Mouse (Mus musculus) hindbrain, embryonic 11.5 days (tissue): ENCODE results near the gene Prss23. TPM values are rescaled to one million over a fixed set of nuclear protein-coding genes. Genes with fewer than 3 reads are reported as not detected.

Experiments
- ATAC-seq: fragments of 200-750 bp; cut with Nextera tagmentation; 2 replicates; pipeline ENCODE4 v1.8.0; 2017; ENCODE audit warnings: mild to moderate bottlenecking, moderate TSS enrichment, moderate library complexity; ENCODE audit not compliant: low FRiP score
- DNase-seq: peaks from one replicate; pipeline ENCODE4 v3.0.0-alpha.2; 2015; ENCODE audit warnings: low spot score
- H3K27ac ChIP-seq: fragments of 300-500 bp; sonication (generic); 2 replicates; pipeline ENCODE4 v1.5.1; 2014; ENCODE audit warnings: mild to moderate bottlenecking, low read depth, low read length
- H3K27me3 ChIP-seq: fragments of 300-500 bp; sonication (generic); 2 replicates; pipeline ENCODE4 v1.6.1; 2014; ENCODE audit warnings: mild to moderate bottlenecking, low read length, moderate library complexity, mixed read lengths; ENCODE audit not compliant: control insufficient read depth, insufficient read depth
- H3K36me3 ChIP-seq: fragments of 300-500 bp; sonication (generic); 2 replicates; pipeline ENCODE4 v1.6.1; 2014; ENCODE audit warnings: mild to moderate bottlenecking, low read length, moderate library complexity, mixed read lengths; ENCODE audit not compliant: control insufficient read depth, insufficient read depth
- H3K4me1 ChIP-seq: fragments of 300-500 bp; sonication (generic); replicated peaks from 2 replicates; pipeline ENCODE4 v1.6.1; 2014; ENCODE audit warnings: low read length, mixed read lengths; ENCODE audit not compliant: control insufficient read depth, insufficient read depth
- H3K4me2 ChIP-seq: fragments of 300-500 bp; sonication (generic); replicated peaks from 2 replicates; pipeline ENCODE4 v1.6.1; 2014; ENCODE audit warnings: mild to moderate bottlenecking, low read depth, low read length
- H3K4me3 ChIP-seq: fragments of 300-500 bp; sonication (generic); 2 replicates; pipeline ENCODE4 v1.5.1; 2014; ENCODE audit warnings: low read depth, low read length
- H3K9ac ChIP-seq: fragments of 300-500 bp; sonication (generic); 2 replicates; pipeline ENCODE4 v1.6.1; 2014; ENCODE audit warnings: low read depth, low read length
- H3K9me3 ChIP-seq: fragments of 300-500 bp; sonication (generic); 2 replicates; pipeline ENCODE4 v1.6.1; 2016; ENCODE audit warnings: low read length; ENCODE audit not compliant: control insufficient read depth
- WGBS: fragments of 180-500 bp; shearing (Covaris S2); extraction: QIAGEN DNeasy Blood & Tissue Kit; methylation state at CpG from one replicate; pipeline ENCODE4 v1.1.7; 2014; 5-methylcytosine and 5-hydroxymethylcytosine counted together
- polyA plus RNA-seq: library from polyadenylated mRNA; unstranded; fragments of >200 nt; fragmentation: Nextera tagmentation; extraction: Ambion mirVana; gene quantifications from 2 replicates; pipeline ENCODE4 v1.2.1, GENCODE M21; 2014

The Prss23 gene
- polyA plus RNA-seq, 1 experiment from 2014 or later, result 22.1 TPM

DNA sequence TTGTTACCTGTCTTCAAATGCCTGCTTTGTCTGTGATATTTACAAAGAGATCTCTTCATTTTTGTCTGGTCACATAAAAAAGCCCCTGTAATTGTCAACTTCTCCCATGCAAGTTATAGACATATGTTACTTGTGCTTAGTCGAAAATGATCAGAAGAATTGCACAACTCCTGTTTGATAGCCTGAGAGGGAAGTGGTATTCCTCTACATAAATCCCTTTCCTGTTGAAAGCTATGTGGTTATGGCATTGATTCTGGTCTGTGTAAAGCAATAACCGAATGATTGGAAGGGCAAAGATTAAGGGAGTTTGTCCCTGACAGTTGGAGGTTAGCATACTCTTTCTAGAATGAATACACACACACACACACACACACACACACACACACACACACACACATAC is 67.3 kb downstream of the Prss23 start:
- Histone ChIP-seq H3K9me3 (no peaks in the 10 kb centered on the region), H3K9ac (no peak overlapping the region), H3K27ac (no peak overlapping the region), H3K4me1 (no peaks in the 10 kb centered on the region), H3K4me3 (no peak overlapping the region), H3K36me3 (no peaks in the 10 kb centered on the region), H3K27me3 (no peaks in the 10 kb centered on the region), H3K4me2 (no peak overlapping the region)
- no peak for ATAC-seq
- no peak for DNase-seq
- WGBS, result 93% methylated on average over 2 of the region's 2 CpGs

Other genes with a start within 250 kb of the Prss23 start
- gene Tmem135, start 123.0 kb downstream of the Prss23 start, polyA plus RNA-seq, result 14.6 and 15.2 TPM in 2 replicates
- gene Fzd4, start 122.8 kb downstream of the Prss23 start, polyA plus RNA-seq, result 3.8 and 4.0 TPM in 2 replicates
- gene Me3, start 105.2 kb upstream of the Prss23 start, polyA plus RNA-seq, result 1.4 and 1.9 TPM in 2 replicates